Mouse (Mus musculus): ENCODE results near the gene Gtf2h1.

The Gtf2h1 gene

DNA sequence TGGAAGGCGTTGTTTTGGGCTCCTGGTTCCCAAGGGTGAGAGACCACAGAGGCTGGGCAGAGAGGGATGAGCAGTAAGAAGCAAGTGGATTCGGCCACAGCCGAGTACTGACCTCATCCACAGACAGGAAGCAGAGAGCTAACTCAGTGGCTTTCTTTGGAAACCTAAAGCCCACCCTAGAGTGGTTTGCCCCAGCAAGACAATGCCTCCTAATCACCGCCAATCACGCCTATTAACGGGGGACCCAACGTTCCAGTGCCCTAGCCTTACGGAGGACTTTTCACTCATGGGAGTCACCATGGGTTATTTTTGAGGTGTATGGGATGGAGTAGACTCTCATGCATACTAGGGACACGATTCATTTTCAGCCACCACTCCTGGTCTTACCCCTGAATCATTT is 57.5 kb downstream of the Gtf2h1 start:
- DNase-seq: no peak

DNA sequence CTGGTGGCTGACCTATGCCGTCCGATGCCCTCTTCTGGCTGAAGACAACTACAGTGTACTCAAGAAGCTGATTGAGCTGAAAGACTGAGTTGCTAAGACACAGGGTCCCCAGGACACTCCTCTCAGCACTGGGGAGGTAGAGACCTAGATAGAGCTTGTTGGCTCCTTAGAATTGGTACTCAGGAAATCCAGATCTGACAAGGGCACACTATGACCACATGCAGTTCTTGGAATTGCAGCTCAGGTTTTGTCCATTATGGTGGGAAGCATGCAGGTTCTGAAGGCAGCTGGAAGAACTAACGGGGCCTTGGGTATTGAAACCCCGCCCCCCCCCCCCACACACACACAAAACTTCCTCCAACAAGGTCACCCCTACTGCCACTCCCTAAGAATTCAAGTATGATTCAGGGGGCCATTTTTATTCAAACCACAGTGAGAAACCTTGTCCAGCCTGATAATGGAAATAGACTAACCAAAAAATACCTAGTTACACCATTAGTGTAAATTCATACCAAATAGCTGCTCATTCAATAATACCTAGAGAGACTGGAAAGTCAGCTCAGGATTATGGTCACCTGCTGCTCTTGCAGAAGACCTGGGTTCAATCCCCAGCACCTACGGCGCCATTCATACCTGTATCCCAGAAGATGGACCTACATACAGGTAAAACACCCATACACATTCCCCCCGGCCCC is 60.1 kb downstream of the Gtf2h1 start:
- no peak for DNase-seq

DNA sequence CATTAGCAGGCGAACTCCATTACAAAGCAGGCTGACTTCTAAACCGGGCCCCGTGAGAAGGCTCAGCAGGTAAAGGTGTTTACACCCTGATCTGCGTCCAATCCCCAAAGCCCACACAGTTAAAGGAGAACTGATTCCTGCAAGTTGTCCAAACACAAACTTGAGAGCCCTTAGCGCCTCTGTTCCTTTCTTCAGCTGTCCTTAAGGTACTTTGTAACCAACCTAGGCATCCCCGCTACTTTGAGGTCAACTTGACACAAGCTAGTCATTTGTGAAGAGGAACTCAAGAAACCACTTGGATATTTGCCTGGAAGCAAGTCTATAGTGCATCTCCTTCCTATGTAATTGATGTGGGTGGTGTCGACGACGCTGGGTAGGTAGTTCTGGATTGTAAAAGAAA is 61.5 kb downstream of the Gtf2h1 start:
- DNase-seq: no peak

DNA sequence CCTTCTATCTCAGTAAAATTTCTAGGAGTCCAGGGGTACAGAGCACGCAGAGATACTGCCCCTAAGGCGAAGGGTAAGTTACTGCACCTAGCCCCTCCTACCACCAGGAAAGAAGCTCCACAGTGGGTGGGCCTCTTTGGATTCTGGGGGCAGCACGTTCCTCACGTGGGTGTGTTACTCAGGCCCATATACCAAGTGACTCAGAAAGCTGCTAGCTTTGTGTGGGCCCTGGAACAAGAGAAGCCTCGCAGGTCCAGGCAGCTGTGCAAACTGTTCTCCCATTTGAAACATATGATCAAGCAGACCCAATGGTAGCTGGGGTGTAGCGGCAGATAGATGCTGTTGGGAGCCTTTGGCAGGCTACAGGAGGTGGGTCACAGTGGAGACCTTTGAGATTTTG is 63.1 kb downstream of the Gtf2h1 start:
- no peak for DNase-seq

DNA sequence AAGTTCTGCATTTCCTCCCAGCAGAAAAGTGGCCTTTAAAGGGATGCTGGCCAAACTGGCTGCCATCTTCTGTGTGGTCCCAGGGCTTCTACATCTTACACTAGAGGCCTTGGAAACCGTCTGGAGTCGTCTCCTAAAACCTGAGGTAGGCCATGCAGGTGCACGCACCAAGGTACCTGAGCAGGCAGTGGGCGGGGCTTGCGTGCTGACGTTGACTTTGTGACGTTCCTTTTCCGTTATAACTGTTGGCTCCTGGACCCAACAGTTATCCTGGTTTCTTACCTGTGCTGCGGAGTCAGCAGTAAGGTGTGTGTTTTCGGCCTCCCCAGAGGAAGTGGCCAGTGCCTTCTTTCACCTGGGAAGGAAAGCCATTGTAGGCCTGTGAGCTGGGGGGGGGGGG is 65.1 kb downstream of the Gtf2h1 start, which contains the start of gene Ldhc:
Gene Ldhc, plus strand, starts transcription at position 208 of the 400 bp plus-strand sequence.
- no peak for DNase-seq

DNA sequence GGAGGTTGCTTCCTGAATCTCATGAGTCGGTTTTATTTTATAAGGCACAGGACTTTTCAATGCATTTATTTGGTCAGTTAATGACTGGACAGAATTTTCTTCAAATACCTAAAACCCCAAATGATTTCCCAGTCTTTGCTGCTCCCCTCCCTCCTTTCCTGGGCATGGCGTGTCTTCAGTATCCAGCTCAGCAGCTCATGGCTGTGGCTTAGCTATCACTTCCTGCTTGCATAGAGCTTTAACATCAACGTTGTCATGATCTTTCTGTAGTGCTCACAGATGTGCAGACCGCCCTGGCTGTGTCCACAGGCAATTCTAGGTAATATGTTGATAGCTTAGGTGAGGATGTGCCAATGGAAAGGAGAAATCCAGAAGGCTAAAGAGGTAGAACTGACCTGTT is 76.1 kb downstream of the Gtf2h1 start:
- DNase-seq: no peak
